Mouse (Mus musculus) embryonic fibroblast, embryonic 13.5 days (primary cell): Measurements from ENCODE around the gene Gpm6b. TPM values are rescaled to one million over a fixed set of nuclear protein-coding genes. Genes with fewer than 3 reads are reported as not detected.

Experiments used
- H3K27ac ChIP-seq: 2 replicates; pipeline ENCODE4 v1.5.1; 2012; ENCODE audit warnings: low read length, control low read depth, inconsistent platforms; ENCODE audit not compliant: insufficient read depth
- H3K4me1 ChIP-seq: 2 replicates; pipeline ENCODE4 v1.6.1; 2011; ENCODE audit warnings: low read length; ENCODE audit not compliant: control insufficient read depth, insufficient read depth
- H3K4me3 ChIP-seq: 2 replicates; pipeline ENCODE4 v1.5.1; 2011; ENCODE audit warnings: mild to moderate bottlenecking, control low read depth, low read length; ENCODE audit not compliant: insufficient read depth
- CTCF ChIP-seq: IDR thresholded peaks from 2 replicates; pipeline ENCODE4 v1.5.1; 2011; ENCODE audit warnings: mild to moderate bottlenecking, control low read depth, low read length, moderate library complexity, borderline replicate concordance; ENCODE audit not compliant: insufficient read depth
- POLR2A ChIP-seq: IDR thresholded peaks from 2 replicates; pipeline ENCODE4 v1.6.1; 2011; ENCODE audit warnings: low read depth, mild to moderate bottlenecking, control low read depth, low read length, moderate library complexity
- polyA plus RNA-seq: library from polyadenylated mRNA; stranded (reverse); fragments of >200 nt; gene quantifications from 2 replicates; pipeline ENCODE4 v1.2.4, GENCODE M21; 2011; ENCODE audit warnings: low read depth; ENCODE audit not compliant: missing spikeins, insufficient read length

Gene Gpm6b
- polyA plus RNA-seq, 1 experiment: 48.3 TPM

DNA sequence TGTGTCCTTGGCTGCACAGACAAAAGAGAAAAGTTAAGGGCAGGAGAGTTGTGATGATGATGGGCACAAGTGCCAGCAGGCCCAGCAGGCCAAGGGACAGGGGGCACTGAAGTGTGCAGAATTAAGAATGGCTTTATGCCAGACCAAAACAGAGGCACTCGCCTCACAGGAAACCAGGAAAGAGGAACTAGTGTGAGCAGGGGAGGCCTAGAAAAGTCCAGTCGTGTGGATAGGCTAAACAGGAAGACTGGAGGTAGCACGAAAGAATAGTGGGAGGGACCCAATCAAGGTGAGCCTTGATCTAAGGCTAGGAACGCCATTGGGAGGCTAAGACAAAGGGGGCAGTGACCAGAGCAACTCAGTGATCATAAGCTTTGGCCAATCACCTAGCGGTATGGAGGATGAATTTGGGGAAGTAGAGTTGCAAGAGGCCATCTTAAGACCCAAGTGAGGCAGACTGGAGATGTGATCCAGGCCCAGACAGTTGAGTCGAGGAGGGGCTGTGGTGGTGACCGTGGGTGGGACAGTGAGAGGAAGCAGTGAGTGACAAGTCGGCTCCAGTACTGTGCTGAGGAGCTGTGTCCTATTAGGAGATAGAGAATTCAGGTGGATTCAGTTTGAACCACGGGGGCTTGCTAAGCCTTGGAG, 138.1 kb downstream of the Gpm6b start:
- no peaks in the 10 kb centered on the region for H3K4me1 ChIP-seq
- no peak for TF ChIP-seq CTCF
- no peak for TF ChIP-seq POLR2A
- H3K27ac ChIP-seq: no peak overlapping the region
- H3K4me3 ChIP-seq: no peak overlapping the region

DNA sequence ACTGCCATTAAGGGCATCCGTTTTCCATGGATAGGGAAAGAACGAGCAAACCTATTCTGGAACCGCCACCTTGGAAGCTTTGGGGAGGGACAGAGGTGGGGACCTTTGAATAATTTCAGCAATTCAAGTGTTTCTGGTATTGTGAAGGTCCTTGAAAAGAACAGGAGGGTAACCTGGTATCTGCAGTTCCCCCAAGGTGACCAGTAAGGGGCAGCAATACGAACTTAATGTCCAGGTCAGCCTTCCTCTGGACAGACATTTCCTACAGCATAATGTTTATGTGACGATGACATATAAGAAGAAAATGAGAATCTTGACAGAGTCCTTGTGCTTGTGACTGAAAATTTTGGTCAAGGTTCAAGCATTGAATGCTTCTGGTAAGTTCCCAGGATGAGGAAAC, 139.9 kb downstream of the Gpm6b start:
- Histone ChIP-seq H3K4me3 (no peak overlapping the region), H3K4me1 (no peaks in the 10 kb centered on the region), H3K27ac (no peak overlapping the region)
- TF ChIP-seq CTCF (no peak), POLR2A (no peak)

DNA sequence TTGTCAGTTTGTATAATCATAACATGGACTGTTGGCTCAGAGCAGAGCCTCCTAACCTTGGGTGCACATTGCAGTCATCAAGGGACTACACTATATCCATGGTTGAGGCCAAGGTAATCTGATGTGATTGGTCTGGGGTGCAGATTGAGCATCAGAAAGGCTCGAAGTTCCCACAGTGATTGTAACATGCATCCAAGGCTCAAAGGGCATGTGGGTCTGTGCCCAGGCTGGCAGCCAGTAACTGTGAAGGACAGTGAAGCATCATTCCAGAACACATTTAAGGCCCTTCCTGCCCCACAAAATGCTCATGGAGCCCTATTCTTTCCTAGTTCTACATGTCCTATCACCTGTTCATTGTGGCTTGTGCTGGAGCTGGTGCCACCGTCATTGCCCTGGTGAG, 144.9 kb downstream of the Gpm6b start:
- TF ChIP-seq POLR2A (no peak), CTCF (no peak)
- H3K27ac ChIP-seq: no peak overlapping the region

DNA sequence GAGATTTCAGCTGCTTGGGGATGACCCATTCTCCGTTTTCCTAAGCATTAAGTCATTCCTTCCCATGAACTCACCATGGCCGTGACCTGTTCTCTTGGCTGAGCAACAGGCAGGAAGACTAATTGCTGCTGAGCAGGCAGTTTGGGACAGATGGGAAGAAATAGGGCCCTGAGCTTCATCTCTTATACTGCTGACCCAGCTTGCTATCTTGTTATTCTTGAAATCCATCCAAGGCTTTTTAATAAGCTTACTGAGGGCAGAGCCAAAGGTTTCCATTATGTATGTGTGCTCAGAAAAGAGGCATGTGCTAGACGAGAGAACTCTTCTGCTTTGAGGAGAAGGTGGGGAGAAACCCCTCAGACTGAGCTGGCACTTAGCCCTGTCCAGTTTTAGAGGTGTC, 146.2 kb downstream of the Gpm6b start:
- H3K4me1 ChIP-seq: no peaks in the 10 kb centered on the region
- no peak overlapping the region for H3K4me3 ChIP-seq
- TF ChIP-seq POLR2A (no peak), CTCF (no peak)
- no peak overlapping the region; the same call in 1 of the 2 replicates for H3K27ac ChIP-seq

More for the DNA sequence above, 144.9 kb downstream of the Gpm6b start:
- Histone ChIP-seq H3K4me3 (no peak overlapping the region), H3K4me1 (no peaks in the 10 kb centered on the region)

DNA sequence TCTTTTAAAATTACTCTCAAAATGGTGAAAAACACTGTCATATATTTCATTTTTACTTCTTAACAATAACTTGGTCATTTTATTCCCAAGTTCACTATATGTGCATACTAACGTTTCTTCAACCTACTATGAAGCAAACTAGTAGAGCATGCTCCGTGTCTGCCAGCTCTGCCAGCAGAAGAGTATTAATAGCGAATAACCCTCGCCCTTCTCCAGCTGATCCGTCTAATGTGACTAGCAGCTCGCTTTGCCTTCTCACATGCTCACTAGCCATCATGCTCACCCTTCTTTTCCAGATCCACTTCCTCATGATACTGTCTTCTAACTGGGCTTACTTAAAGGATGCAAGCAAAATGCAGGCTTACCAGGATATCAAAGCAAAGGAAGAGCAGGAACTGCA, 147.9 kb downstream of the Gpm6b start:
- TF ChIP-seq POLR2A: no peak
- no peak for TF ChIP-seq CTCF
- Histone ChIP-seq H3K27ac (no peak overlapping the region), H3K4me3 (no peak overlapping the region), H3K4me1 (no peaks in the 10 kb centered on the region)

DNA sequence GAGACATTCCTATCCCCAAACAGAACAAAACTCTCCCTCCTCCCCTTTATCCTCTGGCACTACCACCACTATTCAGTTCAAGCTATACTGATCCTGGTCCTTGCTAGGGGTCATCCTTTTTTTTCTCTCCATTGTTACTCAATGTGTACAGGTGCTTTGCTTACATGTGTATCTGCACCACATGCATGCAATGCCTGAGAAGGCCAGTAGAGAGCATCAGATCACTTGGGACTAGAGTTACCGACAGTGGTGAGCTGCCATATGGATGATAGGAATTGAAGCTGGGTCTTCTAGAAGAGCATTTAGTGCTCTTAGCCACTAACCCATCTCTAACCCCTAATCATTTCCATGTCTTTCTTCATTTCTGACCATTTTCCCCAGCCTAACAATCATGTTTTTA, 155.0 kb downstream of the Gpm6b start:
- Histone ChIP-seq H3K4me1 (no peaks in the 10 kb centered on the region), H3K27ac (no peak overlapping the region), H3K4me3 (no peak overlapping the region)
- no peak for TF ChIP-seq POLR2A
- TF ChIP-seq CTCF: no peak

DNA sequence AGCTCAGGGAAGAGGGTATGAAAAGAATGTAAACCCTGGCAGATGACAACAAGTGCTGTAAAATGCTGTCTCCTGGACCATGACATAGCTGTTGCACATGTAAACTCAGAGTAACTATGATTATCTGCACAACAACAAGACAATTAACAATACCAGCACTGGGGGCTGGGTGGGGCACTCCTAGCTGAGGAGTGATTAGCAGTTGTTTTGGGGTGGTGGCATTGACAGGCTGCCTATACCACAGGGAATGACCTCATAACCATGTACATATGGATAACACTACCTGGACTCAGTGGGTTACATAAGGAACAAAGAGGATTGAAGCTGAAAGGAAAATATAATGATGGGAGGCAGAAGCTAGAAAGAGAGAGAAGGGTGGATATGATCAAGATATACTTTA, 169.2 kb downstream of the Gpm6b start:
- Histone ChIP-seq H3K27ac (no peak overlapping the region), H3K4me1 (no peaks in the 10 kb centered on the region; the same call in 1 of the 2 replicates), H3K4me3 (no peak overlapping the region)
- no peak for TF ChIP-seq POLR2A
- no peak for TF ChIP-seq CTCF

DNA sequence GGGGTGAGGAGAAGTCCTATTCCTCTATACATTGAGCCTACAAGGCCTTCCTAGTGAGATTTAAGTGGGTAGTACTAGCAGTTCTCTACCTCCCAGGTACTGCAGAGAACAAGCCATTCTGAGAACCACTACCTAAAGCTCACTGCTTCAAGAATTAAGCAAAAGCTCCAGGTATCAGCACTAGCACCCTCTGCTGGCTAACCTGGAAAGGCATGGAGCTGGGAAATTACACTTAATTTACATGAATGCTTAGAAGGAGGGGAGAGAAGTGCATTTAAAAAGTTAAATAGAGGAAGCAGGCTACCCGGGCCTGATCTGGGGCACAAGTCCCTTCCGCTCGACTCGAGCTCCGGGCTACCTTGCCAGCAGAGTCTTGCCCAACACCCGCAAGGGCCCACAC, 177.5 kb downstream of the Gpm6b start:
- TF ChIP-seq POLR2A (no peak), CTCF (no peak)

DNA sequence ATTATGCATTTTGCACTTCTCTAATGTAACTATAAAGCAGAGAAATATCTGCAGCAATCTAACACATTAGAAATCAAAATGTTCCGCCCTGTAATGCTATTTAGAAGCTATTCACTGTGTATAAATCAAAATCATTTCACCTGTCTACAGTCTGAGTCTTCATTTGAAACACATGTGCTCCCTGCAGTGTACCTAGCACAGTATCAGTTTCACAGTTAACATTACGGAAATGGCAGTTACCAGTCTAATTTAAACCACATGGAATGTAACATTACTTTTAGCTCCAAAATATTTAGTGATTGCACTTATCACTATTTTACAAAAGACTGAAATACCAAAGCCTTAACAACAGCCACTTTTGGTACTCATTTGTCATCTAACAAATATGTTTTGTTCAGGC, 196.1 kb downstream of the Gpm6b start:
- H3K27ac ChIP-seq: no peak overlapping the region
- H3K4me3 ChIP-seq: no peak overlapping the region
- H3K4me1 ChIP-seq: no peaks in the 10 kb centered on the region
- TF ChIP-seq POLR2A: no peak
- TF ChIP-seq CTCF: no peak

More for the DNA sequence above, 177.5 kb downstream of the Gpm6b start:
- Histone ChIP-seq H3K27ac (no peak overlapping the region), H3K4me1 (no peaks in the 10 kb centered on the region), H3K4me3 (no peak overlapping the region)

Other genes starting within 250 kb of the Gpm6b start
- 6.5 and 9.3 TPM in 2 replicates for gene Gemin8, start 68.5 kb upstream of the Gpm6b start, polyA plus RNA-seq
- 14.5 and 15.6 TPM in 2 replicates for gene Trappc2, start 201.7 kb downstream of the Gpm6b start, polyA plus RNA-seq
- 11.0 and 15.0 TPM in 2 replicates for gene Ofd1, start 201.8 kb downstream of the Gpm6b start, polyA plus RNA-seq
- gene Rab9, start 241.0 kb downstream of the Gpm6b start, polyA plus RNA-seq: 42.5 and 62.6 TPM in 2 replicates